Mouse (Mus musculus): ENCODE results near the gene Tgm5. TPM values are rescaled to one million over a fixed set of nuclear protein-coding genes. Genes with fewer than 3 reads are reported as not detected.

The Tgm5 gene
- total and polyA plus RNA-seq, 3 experiments = not detected

DNA sequence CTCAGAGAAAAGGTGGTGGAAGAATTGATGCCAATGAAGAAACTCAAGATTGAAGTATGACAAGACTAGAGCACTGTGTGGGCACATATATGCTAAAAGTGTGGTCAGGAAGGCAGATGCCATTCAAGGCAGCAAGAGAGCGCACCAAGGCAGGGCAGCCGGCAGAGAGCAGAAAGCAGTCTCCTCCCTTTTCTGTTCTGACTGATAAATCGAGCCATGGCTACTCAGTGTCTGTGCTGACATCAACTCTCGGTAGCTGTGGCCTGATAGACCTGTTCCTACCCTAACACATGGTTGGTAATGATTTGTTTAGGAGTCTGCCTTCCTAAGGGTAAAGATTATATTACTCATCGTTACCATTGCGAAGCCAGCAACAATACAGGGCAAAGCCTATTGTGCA lies 29.7 kb downstream of the Tgm5 start:
- H3K9ac ChIP-seq (ENCODE audit: insufficient read depth, low read depth) = no peak overlapping the region
- no peak for TF ChIP-seq JUND (conservative IDR thresholded peaks at IDR 0.05; ENCODE audit: low read depth, low read length)
- H3K4me3 ChIP-seq (replicated peaks in 1 of 3; ENCODE audit: low read depth in 2 of 3, low read length in 2 of 3, poor library complexity in 1 of 3) = no peak overlapping the region
- H3K9me3 ChIP-seq (replicated peaks; ENCODE audit: low read length) = no peaks in the 10 kb centered on the region
- H3K79me2 ChIP-seq (replicated peaks; ENCODE audit: control insufficient read depth, extremely low read depth, insufficient read depth, poor library complexity, severe bottlenecking) = no peaks in the 10 kb centered on the region
- in situ Hi-C loops (cut with MboI; ENCODE audit: low pct_ligation_motif_present, low pct_unique_long_range_greater_than_20kb, low sequenced_read_pairs) = no loop called here
- H3K27me3 ChIP-seq (replicated peaks) = peaks cover 6% of the 10 kb centered on the region
- no peak for DNase-seq (ENCODE audit: extremely low read depth)
- H3K36me3 ChIP-seq (replicated peaks in 1 of 2; ENCODE audit: control insufficient read depth in 1 of 2, insufficient read depth in 1 of 2, low read length in 1 of 2) = no peaks in the 10 kb centered on the region
- H3K4me2 ChIP-seq (ENCODE audit: insufficient read depth, low read depth, poor library complexity, severe bottlenecking) = no peak overlapping the region
- H3K4me1 ChIP-seq (ENCODE audit: control insufficient read depth in 1 of 2, insufficient read depth in 2 of 2) = peaks cover 0 to 2% of the 10 kb centered on the region in 2 experiments; a peak in 1 of 4 replicates
- no peak overlapping the region for H3K27ac ChIP-seq (ENCODE audit: insufficient read depth, low read depth)
- dilution Hi-C loops (cut with MboI; ENCODE audit: extremely low pct_ligation_motif_present, extremely low pct_unique_long_range_greater_than_20kb, low sequenced_read_pairs) = no loop called here

DNA sequence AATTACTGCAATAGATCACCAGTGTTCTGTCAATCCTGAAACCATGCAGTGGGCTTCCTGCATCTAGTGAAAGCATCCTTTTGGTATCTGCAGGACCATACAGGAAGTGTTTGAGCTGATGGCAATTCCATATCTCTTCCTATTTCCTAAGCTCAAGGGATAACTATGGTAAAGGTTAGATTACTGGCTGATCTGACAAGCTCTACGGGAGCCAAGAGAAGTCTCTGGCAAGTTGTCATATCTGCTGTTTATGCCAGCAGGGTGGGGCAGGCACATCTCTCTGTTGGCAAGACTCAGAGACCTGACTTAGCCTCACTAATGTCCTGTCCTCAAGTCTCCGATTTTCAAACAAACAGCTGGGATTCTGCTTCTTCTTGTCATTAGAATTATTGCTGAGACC lies 31.6 kb downstream of the Tgm5 start:
- TF ChIP-seq MAZ (IDR thresholded peaks at IDR 0.05; ENCODE audit: low read depth, low read length) = no peak
- TF ChIP-seq MAX (IDR thresholded peaks at IDR 0.05; ENCODE audit: low read length) = no peak
- no peak for TF ChIP-seq TCF12 (IDR thresholded peaks at IDR 0.05; ENCODE audit: low read depth, low read length)
- TF ChIP-seq BHLHE40 (IDR thresholded peaks at IDR 0.05; ENCODE audit: low read depth, low read length) = no peak
- no peak for TF ChIP-seq CHD2 (IDR thresholded peaks at IDR 0.05; ENCODE audit: low read length)
- no peak for TF ChIP-seq POLR2AphosphoS2 (IDR thresholded peaks at IDR 0.05; ENCODE audit: low read depth, low read length)
- no peak for TF ChIP-seq UBTF (IDR thresholded peaks at IDR 0.05; ENCODE audit: low read depth, low read length)
- TF ChIP-seq ZC3H11A (IDR thresholded peaks at IDR 0.05; ENCODE audit: low read depth, low read length) = no peak
- TF ChIP-seq RCOR1 (conservative IDR thresholded peaks at IDR 0.05; ENCODE audit: low read depth, low read length) = no peak
- TF ChIP-seq MYC (IDR thresholded peaks at IDR 0.05; ENCODE audit: low read depth, low read length) = no peak
- no peak for TF ChIP-seq MXI1 (IDR thresholded peaks at IDR 0.05; ENCODE audit: low read depth, low read length)
- no peak for TF ChIP-seq SMC3 (IDR thresholded peaks at IDR 0.05; ENCODE audit: low read depth, low read length)
- no peak for TF ChIP-seq HCFC1 (IDR thresholded peaks at IDR 0.05; ENCODE audit: low read depth, low read length)
- TF ChIP-seq CHD1 (IDR thresholded peaks at IDR 0.05; ENCODE audit: low read depth, low read length) = no peak
- TF ChIP-seq CTCF (conservative IDR thresholded peaks at IDR 0.05 in 1 of 2, IDR thresholded peaks at IDR 0.05 in 1 of 2; ENCODE audit: low read depth in 2 of 2, low read length in 2 of 2) = no peak
- TF ChIP-seq USF1 (IDR thresholded peaks at IDR 0.05; ENCODE audit: low read depth, low read length) = no peak
- Histone ChIP-seq H3K4me2 (ENCODE audit: insufficient read depth, low read depth, poor library complexity, severe bottlenecking) (no peak overlapping the region), H3K4me1 (ENCODE audit: control insufficient read depth in 1 of 2, insufficient read depth in 2 of 2) (peaks cover 0 to 2% of the 10 kb centered on the region in 2 experiments; a peak in 1 of 4 replicates), H3K9ac (ENCODE audit: insufficient read depth, low read depth) (no peak overlapping the region), H3K4me3 (replicated peaks in 1 of 3; ENCODE audit: low read depth in 2 of 3, low read length in 2 of 3, poor library complexity in 1 of 3) (no peak overlapping the region), H3K79me2 (replicated peaks; ENCODE audit: control insufficient read depth, extremely low read depth, insufficient read depth, poor library complexity, severe bottlenecking) (no peaks in the 10 kb centered on the region), H3K9me3 (replicated peaks; ENCODE audit: low read length) (no peaks in the 10 kb centered on the region), H3K27me3 (replicated peaks) (peaks cover 2% of the 10 kb centered on the region), H3K36me3 (replicated peaks in 1 of 2; ENCODE audit: control insufficient read depth in 1 of 2, insufficient read depth in 1 of 2, low read length in 1 of 2) (no peaks in the 10 kb centered on the region), H3K27ac (ENCODE audit: insufficient read depth, low read depth) (no peak overlapping the region)
- DNase-seq (ENCODE audit: extremely low read depth) = no peak
- dilution Hi-C loops (cut with MboI; ENCODE audit: extremely low pct_ligation_motif_present, extremely low pct_unique_long_range_greater_than_20kb, low sequenced_read_pairs) = no loop called here
- in situ Hi-C loops (cut with MboI; ENCODE audit: low pct_ligation_motif_present, low pct_unique_long_range_greater_than_20kb, low sequenced_read_pairs) = no loop called here
